Mouse (Mus musculus) lung, adult 2 months (tissue): ENCODE results near the gene Bcar1.

Experiments used
- CTCF ChIP-seq: fragments of 200-500 bp; IDR thresholded peaks from 2 replicates; pipeline ENCODE4 v1.5.1; 2011; ENCODE audit warnings: mild to moderate bottlenecking, low read length, control low read depth; ENCODE audit not compliant: insufficient read depth
- POLR2A ChIP-seq: fragments of 200-500 bp; IDR thresholded peaks from 2 replicates; pipeline ENCODE4 v1.6.1; 2011; ENCODE audit warnings: low read depth, mild to moderate bottlenecking, control low read depth, low read length, borderline replicate concordance; ENCODE audit errors: extremely low read depth

GRCm38 (mm10) chr8:111720115-111720544 lies 23.5 kb downstream of the Bcar1 start:
- TF ChIP-seq CTCF (no peak), POLR2A (no peak)
